Mouse (Mus musculus) midbrain, embryonic 16.5 days (tissue): ENCODE results near the gene Raet1e. TPM values are rescaled to one million over a fixed set of nuclear protein-coding genes. Genes with fewer than 3 reads are reported as not detected.
"Not testable (repeated sequence)": the region's sequence is repeated elsewhere in the genome, so short reads cannot be mapped to it uniquely, and the experiment has no call there.

Source experiments
- ATAC-seq: fragments of 200-750 bp; cut with Nextera tagmentation; 2 replicates; pipeline ENCODE4 v1.8.0; 2017; ENCODE audit warnings: moderate TSS enrichment
- H3K27ac ChIP-seq: fragments of 300-500 bp; sonication (generic); 2 replicates; pipeline ENCODE4 v1.5.1; 2014; ENCODE audit warnings: mild to moderate bottlenecking, low read length, mixed read lengths
- H3K27me3 ChIP-seq: fragments of 300-500 bp; sonication (generic); 2 replicates; pipeline ENCODE4 v1.6.1; 2014; ENCODE audit warnings: low read depth, low read length, mixed read lengths; ENCODE audit not compliant: control insufficient read depth, insufficient read depth
- H3K36me3 ChIP-seq: fragments of 300-500 bp; sonication (generic); 2 replicates; pipeline ENCODE4 v1.6.1; 2014; ENCODE audit warnings: mild to moderate bottlenecking, low read length, moderate library complexity, mixed read lengths; ENCODE audit not compliant: control insufficient read depth, insufficient read depth
- H3K4me1 ChIP-seq: fragments of 300-500 bp; sonication (generic); 2 replicates; pipeline ENCODE4 v1.6.1; 2014; ENCODE audit warnings: mild to moderate bottlenecking, low read length, mixed read lengths; ENCODE audit not compliant: control insufficient read depth, insufficient read depth
- H3K4me2 ChIP-seq: fragments of 300-500 bp; sonication (generic); 2 replicates; pipeline ENCODE4 v1.6.1; 2014; ENCODE audit warnings: mild to moderate bottlenecking, low read length, mixed read lengths
- H3K4me3 ChIP-seq: fragments of 300-500 bp; sonication (generic); 2 replicates; pipeline ENCODE4 v1.5.1; 2014; ENCODE audit warnings: low read depth, mild to moderate bottlenecking, low read length, moderate library complexity, mixed read lengths
- H3K9ac ChIP-seq: fragments of 300-500 bp; sonication (generic); 2 replicates; pipeline ENCODE4 v1.6.1; 2014; ENCODE audit warnings: low read depth, low read length, mixed read lengths
- H3K9me3 ChIP-seq: fragments of 300-500 bp; sonication (generic); replicated peaks from 2 replicates; pipeline ENCODE4 v1.6.1; 2014; ENCODE audit warnings: mild to moderate bottlenecking, low read length, mixed read lengths; ENCODE audit not compliant: control insufficient read depth, poor library complexity, severe bottlenecking
- WGBS: fragments of 180-500 bp; shearing (Covaris S2); extraction: QIAGEN DNeasy Blood & Tissue Kit; methylation state at CpG from one replicate; pipeline ENCODE4 v1.1.7; 2014; 5-methylcytosine and 5-hydroxymethylcytosine counted together
- polyA plus RNA-seq: library from polyadenylated mRNA; unstranded; fragments of >200 nt; fragmentation: Nextera tagmentation; extraction: Ambion mirVana; gene quantifications from 2 replicates; pipeline ENCODE4 v1.2.1, GENCODE M21; 2015

Raet1e gene
- polyA plus RNA-seq, 1 experiment from 2014 or later: 0.46 TPM

- WGBS: 91% methylated on average over 2 of the region's 2 CpGs
- H3K36me3 ChIP-seq, H3K4me1 ChIP-seq, H3K27ac ChIP-seq, H3K4me2 ChIP-seq, H3K4me3 ChIP-seq, H3K9ac ChIP-seq, H3K9me3 ChIP-seq, ATAC-seq, H3K27me3 ChIP-seq: not testable (repeated sequence)
These were observed 18.1 kb downstream of the Raet1e start for GRCm38 (mm10) chr10:22176515-22176914.

DNA sequence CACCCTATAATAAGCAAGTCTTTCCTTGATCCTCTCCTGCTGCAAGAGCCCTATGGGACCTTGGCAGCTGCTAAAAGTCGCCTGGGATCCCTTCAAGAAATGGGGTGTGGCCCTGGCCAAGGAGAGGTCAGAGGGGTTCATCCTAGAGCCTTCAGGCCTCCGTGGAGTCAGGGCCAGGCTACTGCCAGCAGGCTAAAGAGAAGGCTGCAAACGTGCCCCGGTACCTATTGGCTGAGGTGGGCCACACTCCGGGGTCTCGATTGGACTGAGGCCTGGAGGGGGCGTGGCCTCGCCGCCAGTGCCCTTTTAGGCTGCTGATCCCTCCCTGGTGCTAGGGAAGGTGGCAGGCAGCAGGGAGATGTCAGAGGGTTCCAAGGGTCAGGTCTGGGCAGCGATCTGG lies 32.7 kb downstream of the Raet1e start:
- H3K27ac ChIP-seq, H3K36me3 ChIP-seq, H3K4me1 ChIP-seq, H3K9ac ChIP-seq, H3K4me3 ChIP-seq, H3K27me3 ChIP-seq, H3K9me3 ChIP-seq: not testable (repeated sequence)
- ATAC-seq: peak; percentile 71
- H3K4me2 ChIP-seq: peak overlapping the region; percentile 39
- WGBS: 8% methylated on average over 6 of the region's 10 CpGs

GRCm38 (mm10) chr10:22201352-22201751 lies 43.0 kb downstream of the Raet1e start:
- H3K27me3 ChIP-seq, H3K9me3 ChIP-seq, H3K9ac ChIP-seq, H3K4me3 ChIP-seq, ATAC-seq, H3K4me2 ChIP-seq, H3K27ac ChIP-seq, H3K4me1 ChIP-seq, H3K36me3 ChIP-seq: not testable (repeated sequence)
- WGBS: no CpG with 5 or more reads among the region's 3 CpGs

- not testable (repeated sequence) for H3K4me1 ChIP-seq, H3K27ac ChIP-seq, H3K36me3 ChIP-seq, H3K4me2 ChIP-seq, H3K4me3 ChIP-seq, H3K27me3 ChIP-seq, H3K9ac ChIP-seq, H3K9me3 ChIP-seq
- 0 out of 2 replicates have a peak, but pooled peaks have one; percentile 60 for ATAC-seq
- no CpG with 5 or more reads among the region's 2 CpGs for WGBS
These were observed 44.6 kb downstream of the Raet1e start for GRCm38 (mm10) chr10:22202784-22203583.

GRCm38 (mm10) chr10:22206443-22206842 lies 48.1 kb downstream of the Raet1e start:
- H3K36me3 ChIP-seq, H3K27ac ChIP-seq, H3K27me3 ChIP-seq, H3K9me3 ChIP-seq, ATAC-seq, H3K4me2 ChIP-seq, H3K4me1 ChIP-seq, H3K4me3 ChIP-seq, H3K9ac ChIP-seq: not testable (repeated sequence)
- WGBS: 57% methylated on average over 1 of the region's 1 CpGs

GRCm38 (mm10) chr10:22212012-22212696 lies 53.8 kb downstream of the Raet1e start:
- H3K36me3 ChIP-seq, H3K9me3 ChIP-seq, H3K4me3 ChIP-seq, H3K27ac ChIP-seq, H3K27me3 ChIP-seq, H3K9ac ChIP-seq, H3K4me1 ChIP-seq, H3K4me2 ChIP-seq: not testable (repeated sequence)
- WGBS: 2% methylated on average over 8 of the region's 11 CpGs
- peak; percentile 42; the same call in 1 of the 2 replicates for ATAC-seq

DNA sequence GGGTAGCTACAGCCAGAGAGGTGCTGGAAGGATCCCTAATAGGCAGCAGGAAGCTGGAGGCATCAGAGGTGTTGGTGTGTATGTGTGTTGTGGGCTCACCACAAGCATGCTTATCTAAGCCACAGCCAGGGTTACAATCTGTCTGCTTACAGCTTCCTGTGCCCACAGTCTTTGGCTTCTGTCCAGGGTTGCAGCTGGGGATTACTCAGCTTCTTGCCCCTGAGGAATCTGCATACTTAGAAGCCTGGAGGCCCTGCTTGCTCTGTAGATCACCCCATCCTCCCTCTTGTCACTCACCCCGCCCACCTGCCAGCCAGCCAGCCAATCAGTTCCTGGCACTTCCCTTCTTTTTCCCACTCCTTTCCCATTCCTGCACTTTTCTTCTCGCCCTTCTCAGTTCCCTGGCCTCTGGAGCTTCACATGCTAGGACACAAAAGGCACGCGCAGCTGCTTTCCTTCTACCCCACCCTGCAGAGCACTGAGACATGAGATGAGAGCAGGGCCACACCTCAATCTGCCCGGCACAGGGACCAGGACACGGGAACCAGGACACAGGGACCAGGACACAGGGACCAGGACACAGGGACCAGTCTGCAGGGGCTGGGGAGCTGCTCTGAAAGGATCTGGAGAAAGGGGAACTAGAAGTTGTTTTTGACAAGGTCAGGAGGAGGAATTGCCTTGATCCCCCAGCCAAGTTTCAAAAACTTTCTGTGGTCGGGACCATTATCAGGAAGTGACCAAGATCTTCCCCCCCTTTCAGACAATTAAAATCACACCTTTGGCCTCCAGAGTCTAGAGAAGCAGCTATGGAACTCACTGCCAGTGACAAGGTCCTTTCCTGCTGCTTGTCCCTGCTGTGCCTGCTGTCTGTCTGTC lies 65.3 kb downstream of the Raet1e start:
- H3K4me3 ChIP-seq, H3K4me2 ChIP-seq, H3K27ac ChIP-seq, H3K9me3 ChIP-seq, H3K4me1 ChIP-seq, H3K36me3 ChIP-seq, H3K9ac ChIP-seq, H3K27me3 ChIP-seq: not testable (repeated sequence)
- ATAC-seq: peak; percentile 78; the same call in 1 of the 2 replicates
- no CpG with 5 or more reads among the region's 7 CpGs for WGBS

DNA sequence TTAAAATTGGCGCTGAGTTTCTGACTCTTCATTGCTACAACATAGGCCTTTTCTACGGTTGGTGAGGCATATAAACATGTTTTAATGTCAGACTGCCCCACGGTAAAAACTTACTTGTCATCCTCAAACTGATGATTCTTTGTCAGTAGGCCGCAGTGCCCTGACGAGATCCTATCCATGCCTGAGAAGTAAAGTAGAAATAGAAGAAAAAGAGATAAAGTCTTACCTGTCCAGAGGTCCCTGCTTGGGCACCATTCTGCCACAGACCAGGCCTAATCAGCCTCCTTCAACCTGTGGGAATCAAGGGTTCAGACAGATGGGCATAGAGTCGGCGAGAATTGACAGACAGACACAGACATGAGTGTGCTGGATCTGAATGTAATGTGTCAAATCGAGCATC lies 106.7 kb downstream of the Raet1e start:
- no peak overlapping the region for H3K4me3 ChIP-seq
- 94% methylated on average over 8 of the region's 8 CpGs for WGBS
- H3K27ac ChIP-seq: no peak overlapping the region
- no peak overlapping the region for H3K4me2 ChIP-seq
- H3K9ac ChIP-seq: no peak overlapping the region
- peaks cover 4% of the 10 kb centered on the region; the same call in 1 of the 2 replicates for H3K9me3 ChIP-seq
- H3K4me1 ChIP-seq: no peaks in the 10 kb centered on the region
- no peaks in the 10 kb centered on the region for H3K27me3 ChIP-seq
- ATAC-seq: no peak
- H3K36me3 ChIP-seq: no peaks in the 10 kb centered on the region
